Mouse (Mus musculus) liver, postnatal 0 days (tissue): Measurements from ENCODE around the gene Naxd.

Experiments
- CTCF ChIP-seq: sonication (generic); IDR thresholded peaks from 2 replicates; pipeline ENCODE4 v1.5.1; 2016; ENCODE audit warnings: antibody characterized with exemption, low read depth
- EP300 ChIP-seq: IDR thresholded peaks from 2 replicates; pipeline ENCODE4 v1.6.1; 2016; ENCODE audit warnings: antibody characterized with exemption, low read depth, mild to moderate bottlenecking

GRCm38 (mm10) chr8:11510971-11511370 lies 13.7 kb downstream of the Naxd start:
- TF ChIP-seq CTCF (no peak), EP300 (no peak)
